Mouse (Mus musculus): ENCODE measurements around the gene Rbpms2. TPM values are rescaled to one million over a fixed set of nuclear protein-coding genes. Genes with fewer than 3 reads are reported as not detected.
"Not testable (repeated sequence)": the region's sequence is repeated elsewhere in the genome, so short reads cannot be mapped to it uniquely, and the experiment has no call there.

The Rbpms2 gene
- polyA plus RNA-seq, 1 experiment from 2014 or later, result 3.5 TPM

GRCm38 (mm10) chr9:65644960-65645359 is 15.5 kb downstream of the Rbpms2 start:
- ATAC-seq (ENCODE audit: low FRiP score, low TSS enrichment), result no peak
- 90% methylated on average over 4 of the region's 4 CpGs for WGBS
- no peaks in the 10 kb centered on the region for H3K36me3 ChIP-seq (ENCODE audit: control insufficient read depth, insufficient read depth, low read length)

DNA sequence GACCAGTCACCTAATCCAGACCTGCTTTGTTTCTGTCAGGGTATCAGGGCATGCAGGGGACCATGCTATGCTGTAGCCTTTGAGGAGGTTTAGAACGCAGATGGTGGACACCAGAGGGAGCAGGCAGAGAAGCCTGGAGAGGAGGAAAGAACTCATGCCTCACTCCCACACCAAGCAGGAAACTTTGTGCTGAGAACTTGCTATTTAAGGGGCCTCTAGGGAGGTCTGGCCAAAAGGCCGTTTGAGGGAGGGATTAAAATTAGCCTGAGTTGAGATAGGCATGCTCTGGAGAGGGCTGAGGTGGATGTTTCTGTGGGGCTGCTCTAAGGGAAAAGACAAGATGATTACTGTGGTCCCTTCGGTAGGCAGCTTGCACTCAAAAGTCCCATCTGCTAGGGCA is 16.5 kb downstream of the Rbpms2 start:
- H3K4me2 ChIP-seq (ENCODE audit: low read length), result no peak overlapping the region
- ATAC-seq (ENCODE audit: low FRiP score, low TSS enrichment) (no peak), DNase-seq (no peak)
- H3K9ac ChIP-seq (replicated peaks; ENCODE audit: low read length), result no peak overlapping the region
- H3K4me3 ChIP-seq (replicated peaks; ENCODE audit: low read depth, low read length), result no peak overlapping the region
- WGBS, result 62% methylated on average over 3 of the region's 3 CpGs
- H3K27ac ChIP-seq (replicated peaks; ENCODE audit: low read depth, low read length), result no peak overlapping the region
- no peaks in the 10 kb centered on the region for H3K4me1 ChIP-seq (ENCODE audit: control insufficient read depth, insufficient read depth, low read length)
- no peaks in the 10 kb centered on the region for H3K27me3 ChIP-seq (ENCODE audit: control insufficient read depth, insufficient read depth, low read length)
- no peaks in the 10 kb centered on the region for H3K9me3 ChIP-seq (ENCODE audit: control insufficient read depth, low read length)
- no peaks in the 10 kb centered on the region for H3K36me3 ChIP-seq (ENCODE audit: control insufficient read depth, insufficient read depth, low read length)

More at GRCm38 (mm10) chr9:65644960-65645359, 15.5 kb downstream of the Rbpms2 start:
- Histone ChIP-seq H3K27ac (replicated peaks; ENCODE audit: low read depth, low read length) (no peak overlapping the region), H3K9me3 (ENCODE audit: control insufficient read depth, low read length) (no peaks in the 10 kb centered on the region), H3K4me3 (replicated peaks; ENCODE audit: low read depth, low read length) (no peak overlapping the region), H3K4me2 (ENCODE audit: low read length) (no peak overlapping the region), H3K27me3 (ENCODE audit: control insufficient read depth, insufficient read depth, low read length) (no peaks in the 10 kb centered on the region), H3K9ac (replicated peaks; ENCODE audit: low read length) (no peak overlapping the region), H3K4me1 (ENCODE audit: control insufficient read depth, insufficient read depth, low read length) (no peaks in the 10 kb centered on the region)
- DNase-seq, result no peak

DNA sequence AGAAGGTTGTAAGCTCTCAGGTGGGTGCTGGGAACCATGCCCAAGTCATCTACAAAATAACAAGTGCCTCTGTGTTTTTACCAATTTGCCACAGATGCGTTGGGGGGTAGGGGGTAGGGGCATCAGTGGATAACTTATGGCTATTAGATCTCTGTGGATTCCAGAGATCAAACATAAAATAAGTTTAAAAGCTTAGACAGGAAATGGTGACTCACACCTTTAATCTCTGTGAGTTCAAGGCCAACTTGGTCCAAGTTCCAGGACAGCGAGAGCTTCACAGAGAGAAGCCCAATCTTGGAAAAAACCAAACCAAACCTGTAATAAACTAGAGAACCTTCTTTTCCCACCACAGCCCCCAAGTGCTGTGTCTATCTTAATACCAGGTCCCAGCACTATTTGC is 17.3 kb downstream of the Rbpms2 start:
- H3K9ac ChIP-seq (replicated peaks; ENCODE audit: low read length), result no peak overlapping the region
- no peak overlapping the region for H3K27ac ChIP-seq (replicated peaks; ENCODE audit: low read depth, low read length)
- no peaks in the 10 kb centered on the region for H3K27me3 ChIP-seq (ENCODE audit: control insufficient read depth, insufficient read depth, low read length)
- ATAC-seq (ENCODE audit: low FRiP score, low TSS enrichment), result no peak
- no peak overlapping the region for H3K4me3 ChIP-seq (replicated peaks; ENCODE audit: low read depth, low read length)
- 92% methylated on average over 2 of the region's 2 CpGs for WGBS
- H3K4me2 ChIP-seq (ENCODE audit: low read length), result no peak overlapping the region
- H3K36me3 ChIP-seq (ENCODE audit: control insufficient read depth, insufficient read depth, low read length), result no peaks in the 10 kb centered on the region
- H3K4me1 ChIP-seq (ENCODE audit: control insufficient read depth, insufficient read depth, low read length), result no peaks in the 10 kb centered on the region
- DNase-seq, result no peak
- H3K9me3 ChIP-seq (ENCODE audit: control insufficient read depth, low read length), result no peaks in the 10 kb centered on the region

DNA sequence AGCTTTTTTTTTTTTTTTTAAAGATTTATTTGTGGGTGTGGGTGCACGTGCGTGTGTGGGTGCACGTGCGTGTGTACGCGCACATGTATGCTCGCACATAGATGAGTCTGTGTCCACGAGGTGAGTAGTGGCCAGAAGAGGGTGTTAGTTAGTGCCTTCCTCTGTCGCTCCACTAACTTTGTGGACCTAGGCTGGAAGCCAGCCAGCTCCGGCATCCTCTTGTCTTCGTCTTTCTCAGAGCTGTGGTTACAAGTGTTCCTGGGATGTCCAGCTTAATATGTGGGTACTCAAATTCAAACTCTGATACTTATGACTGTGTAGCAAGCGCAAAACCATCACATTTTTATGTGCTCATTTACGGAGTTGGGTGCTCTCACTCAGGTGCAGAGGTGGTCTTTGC is 19.3 kb downstream of the Rbpms2 start:
- Histone ChIP-seq H3K4me2 (ENCODE audit: low read length) (no peak overlapping the region), H3K9ac (replicated peaks; ENCODE audit: low read length) (no peak overlapping the region), H3K4me1 (ENCODE audit: control insufficient read depth, insufficient read depth, low read length) (no peaks in the 10 kb centered on the region), H3K9me3 (ENCODE audit: control insufficient read depth, low read length) (no peaks in the 10 kb centered on the region), H3K36me3 (ENCODE audit: control insufficient read depth, insufficient read depth, low read length) (no peaks in the 10 kb centered on the region), H3K4me3 (replicated peaks; ENCODE audit: low read depth, low read length) (no peak overlapping the region), H3K27me3 (ENCODE audit: control insufficient read depth, insufficient read depth, low read length) (no peaks in the 10 kb centered on the region), H3K27ac (replicated peaks; ENCODE audit: low read depth, low read length) (no peak overlapping the region)
- no peak for DNase-seq
- ATAC-seq (ENCODE audit: low FRiP score, low TSS enrichment), result no peak
- WGBS, result 95% methylated on average over 13 of the region's 13 CpGs

DNA sequence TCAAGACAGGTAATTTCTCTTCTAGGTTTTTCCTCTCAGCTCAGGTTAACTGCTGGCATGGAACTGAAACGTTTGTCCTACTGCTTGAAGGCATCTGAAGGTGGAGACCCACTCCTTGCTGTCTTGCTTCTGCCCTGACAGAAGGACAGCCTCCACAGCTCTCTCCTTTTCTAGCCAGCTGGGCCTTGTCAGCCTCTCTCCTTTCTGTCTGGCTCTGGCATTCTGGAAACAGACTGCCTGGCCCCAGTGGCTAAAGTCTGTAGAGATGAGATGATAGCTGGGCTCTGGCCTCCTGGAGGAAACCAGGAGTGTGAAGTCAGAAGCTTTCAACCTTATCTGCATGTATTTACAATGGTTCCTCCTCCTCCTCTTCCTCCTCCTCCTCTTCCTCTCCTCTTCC is 20.5 kb downstream of the Rbpms2 start:
- 46% methylated on average over 1 of the region's 1 CpGs for WGBS
- Histone ChIP-seq H3K9ac (replicated peaks; ENCODE audit: low read length) (no peak overlapping the region), H3K4me3 (replicated peaks; ENCODE audit: low read depth, low read length) (no peak overlapping the region), H3K27me3 (ENCODE audit: control insufficient read depth, insufficient read depth, low read length) (no peaks in the 10 kb centered on the region), H3K4me1 (ENCODE audit: control insufficient read depth, insufficient read depth, low read length) (no peaks in the 10 kb centered on the region), H3K27ac (replicated peaks; ENCODE audit: low read depth, low read length) (no peak overlapping the region), H3K4me2 (ENCODE audit: low read length) (no peak overlapping the region), H3K36me3 (ENCODE audit: control insufficient read depth, insufficient read depth, low read length) (no peaks in the 10 kb centered on the region), H3K9me3 (ENCODE audit: control insufficient read depth, low read length) (no peaks in the 10 kb centered on the region)
- ATAC-seq (ENCODE audit: low FRiP score, low TSS enrichment) (no peak), DNase-seq (no peak)

DNA sequence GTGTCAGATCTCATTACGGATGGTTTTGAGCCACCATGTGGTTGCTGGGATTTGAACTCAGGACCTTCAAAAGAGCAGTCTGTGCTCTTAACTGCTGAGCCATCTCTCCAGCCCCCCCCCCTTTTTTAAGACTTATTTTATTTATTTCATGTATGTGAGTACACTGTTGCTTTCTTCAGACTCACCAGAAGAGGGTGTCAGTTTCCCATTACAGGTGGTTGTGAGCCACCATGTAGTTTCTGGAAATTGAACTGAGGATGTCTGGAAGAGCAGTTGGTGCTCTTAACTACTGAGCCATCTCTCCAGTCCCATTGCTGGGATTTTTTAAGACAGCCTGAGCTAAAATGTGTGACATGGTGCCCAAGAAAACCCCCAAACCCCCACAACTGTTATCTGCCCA is 22.5 kb downstream of the Rbpms2 start:
- H3K27me3 ChIP-seq (ENCODE audit: control insufficient read depth, insufficient read depth, low read length); DNase-seq; H3K27ac ChIP-seq (replicated peaks; ENCODE audit: low read depth, low read length); H3K9ac ChIP-seq (replicated peaks; ENCODE audit: low read length); ATAC-seq (ENCODE audit: low FRiP score, low TSS enrichment); H3K4me2 ChIP-seq (ENCODE audit: low read length); H3K9me3 ChIP-seq (ENCODE audit: control insufficient read depth, low read length); H3K4me3 ChIP-seq (replicated peaks; ENCODE audit: low read depth, low read length); H3K36me3 ChIP-seq (ENCODE audit: control insufficient read depth, insufficient read depth, low read length); H3K4me1 ChIP-seq (ENCODE audit: control insufficient read depth, insufficient read depth, low read length): not testable (repeated sequence)
- 97% methylated on average over 1 of the region's 1 CpGs for WGBS

- 95% methylated on average over 4 of the region's 4 CpGs for WGBS
- no peaks in the 10 kb centered on the region for H3K27me3 ChIP-seq (ENCODE audit: control insufficient read depth, insufficient read depth, low read length)
- no peak overlapping the region for H3K27ac ChIP-seq (replicated peaks; ENCODE audit: low read depth, low read length)
- H3K4me2 ChIP-seq (ENCODE audit: low read length), result no peak overlapping the region
- no peaks in the 10 kb centered on the region for H3K36me3 ChIP-seq (ENCODE audit: control insufficient read depth, insufficient read depth, low read length)
- no peak for DNase-seq
- no peaks in the 10 kb centered on the region for H3K4me1 ChIP-seq (ENCODE audit: control insufficient read depth, insufficient read depth, low read length)
- no peak overlapping the region for H3K9ac ChIP-seq (replicated peaks; ENCODE audit: low read length)
- H3K4me3 ChIP-seq (replicated peaks; ENCODE audit: low read depth, low read length), result no peak overlapping the region
- no peak for ATAC-seq (ENCODE audit: low FRiP score, low TSS enrichment)
- no peaks in the 10 kb centered on the region for H3K9me3 ChIP-seq (ENCODE audit: control insufficient read depth, low read length)
These were observed 24.3 kb downstream of the Rbpms2 start for GRCm38 (mm10) chr9:65653741-65654140.

DNA sequence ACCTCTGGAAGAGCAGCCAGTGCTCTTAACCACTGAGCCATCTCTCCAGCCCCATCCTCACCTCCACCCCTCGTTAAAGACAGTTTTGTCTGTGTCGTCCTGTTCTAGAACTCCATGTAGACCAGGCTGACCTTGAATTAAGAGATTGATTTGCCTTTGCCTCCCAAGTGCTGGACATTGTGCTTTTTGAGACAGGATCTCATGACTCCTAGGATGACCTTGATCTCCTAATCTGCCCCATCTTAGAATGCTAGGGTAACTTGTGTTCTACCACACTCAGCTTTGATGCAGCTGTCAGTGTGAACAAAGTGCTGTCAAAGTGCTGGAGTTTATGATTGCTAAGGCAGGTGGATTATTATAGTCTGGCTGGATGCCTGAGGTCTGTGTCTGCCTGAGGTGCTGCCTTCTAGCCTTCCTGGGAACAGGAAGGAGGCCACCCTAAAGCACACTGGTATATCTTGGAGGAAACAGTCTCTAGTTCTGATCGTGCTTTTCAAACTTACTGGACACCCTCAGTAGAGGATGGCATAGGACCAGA is 25.3 kb downstream of the Rbpms2 start:
- no peaks in the 10 kb centered on the region for H3K4me1 ChIP-seq (ENCODE audit: control insufficient read depth, insufficient read depth, low read length)
- H3K4me3 ChIP-seq (replicated peaks; ENCODE audit: low read depth, low read length), result no peak overlapping the region
- DNase-seq (no peak), ATAC-seq (ENCODE audit: low FRiP score, low TSS enrichment) (no peak)
- H3K27ac ChIP-seq (replicated peaks; ENCODE audit: low read depth, low read length), result no peak overlapping the region
- H3K4me2 ChIP-seq (ENCODE audit: low read length), result no peak overlapping the region
- 86% methylated on average over 3 of the region's 3 CpGs for WGBS
- H3K27me3 ChIP-seq (ENCODE audit: control insufficient read depth, insufficient read depth, low read length), result no peaks in the 10 kb centered on the region
- H3K36me3 ChIP-seq (ENCODE audit: control insufficient read depth, insufficient read depth, low read length), result no peaks in the 10 kb centered on the region
- H3K9ac ChIP-seq (replicated peaks; ENCODE audit: low read length), result no peak overlapping the region
- no peaks in the 10 kb centered on the region for H3K9me3 ChIP-seq (ENCODE audit: control insufficient read depth, low read length)

DNA sequence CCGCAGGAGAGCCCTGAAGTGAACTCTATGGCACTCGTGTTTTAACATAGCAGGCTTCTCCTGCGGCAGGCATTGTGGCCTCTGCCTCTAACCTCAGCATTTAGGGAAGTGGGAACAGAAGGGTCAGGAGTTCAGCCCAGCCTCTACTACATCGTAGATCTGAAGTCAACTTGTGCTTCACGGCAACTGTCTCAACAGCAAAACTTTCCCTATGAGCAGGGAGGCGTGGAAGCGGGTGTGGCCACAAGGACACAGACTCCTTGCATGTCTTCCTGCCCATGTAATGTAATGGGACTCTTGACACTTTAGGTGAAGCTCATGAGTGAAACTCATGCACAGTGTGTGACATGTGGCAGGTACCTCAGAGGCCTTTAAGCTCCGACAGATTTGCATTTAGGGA is 26.1 kb downstream of the Rbpms2 start:
- Histone ChIP-seq H3K27ac (replicated peaks; ENCODE audit: low read depth, low read length) (no peak overlapping the region), H3K4me1 (ENCODE audit: control insufficient read depth, insufficient read depth, low read length) (no peaks in the 10 kb centered on the region), H3K4me3 (replicated peaks; ENCODE audit: low read depth, low read length) (no peak overlapping the region), H3K9ac (replicated peaks; ENCODE audit: low read length) (no peak overlapping the region), H3K4me2 (ENCODE audit: low read length) (no peak overlapping the region), H3K9me3 (ENCODE audit: control insufficient read depth, low read length) (no peaks in the 10 kb centered on the region), H3K27me3 (ENCODE audit: control insufficient read depth, insufficient read depth, low read length) (no peaks in the 10 kb centered on the region), H3K36me3 (ENCODE audit: control insufficient read depth, insufficient read depth, low read length) (no peaks in the 10 kb centered on the region)
- ATAC-seq (ENCODE audit: low FRiP score, low TSS enrichment), result no peak
- no peak for DNase-seq
- WGBS, result 91% methylated on average over 8 of the region's 8 CpGs

Data from midbrain, embryonic 14.5 days (tissue).